Mouse (Mus musculus) cerebellum, postnatal 25 days (tissue): Measurements from ENCODE around the gene Pnkd.

Experiments used
- DNase-seq, 2 experiments: peaks; one replicate each; pipeline ENCODE4 v3.0.0; 2021; ENCODE audit warnings: mixed read lengths in 2 of 2

Gene Pnkd

DNA sequence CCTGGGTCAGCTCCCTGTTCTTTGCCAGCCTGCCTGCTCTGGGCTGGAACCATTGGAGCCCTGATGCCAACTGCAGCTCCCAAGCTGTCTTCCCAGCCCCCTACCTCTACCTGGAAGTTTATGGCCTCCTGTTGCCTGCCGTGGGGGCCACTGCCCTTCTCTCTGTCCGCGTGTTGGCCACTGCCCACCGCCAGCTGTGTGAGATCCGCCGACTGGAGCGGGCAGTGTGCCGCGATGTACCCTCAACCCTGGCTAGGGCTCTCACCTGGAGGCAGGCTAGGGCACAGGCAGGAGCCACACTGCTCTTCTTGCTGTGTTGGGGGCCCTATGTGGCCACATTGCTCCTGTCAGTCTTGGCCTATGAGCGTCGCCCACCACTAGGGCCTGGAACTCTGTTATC, 5.7 kb upstream of the Pnkd start:
- no peak for DNase-seq

GRCm38 (mm10) chr1:74280591-74281325, 4.0 kb upstream of the Pnkd start:
- DNase-seq, result no peak

DNA sequence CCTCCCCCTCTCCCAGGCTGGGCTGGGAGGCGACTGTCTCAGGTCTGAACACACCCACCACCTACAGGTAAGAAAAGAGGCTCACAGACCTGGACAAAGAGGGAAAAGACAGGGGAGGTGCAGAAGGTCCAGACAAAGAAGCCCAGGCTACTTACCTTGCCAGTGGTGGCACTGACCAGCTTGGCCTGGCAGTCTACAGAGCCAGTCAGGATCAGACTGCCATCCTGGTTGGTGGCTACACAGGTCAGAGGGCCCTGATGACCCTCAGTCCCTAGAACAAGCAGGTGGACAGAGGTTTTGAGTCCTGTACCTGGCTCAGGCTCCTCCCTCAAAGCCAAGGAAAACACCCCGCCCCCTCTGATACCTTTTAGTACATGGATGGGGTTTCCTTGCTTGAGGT, 3.4 kb upstream of the Pnkd start:
- no peak for DNase-seq

DNA sequence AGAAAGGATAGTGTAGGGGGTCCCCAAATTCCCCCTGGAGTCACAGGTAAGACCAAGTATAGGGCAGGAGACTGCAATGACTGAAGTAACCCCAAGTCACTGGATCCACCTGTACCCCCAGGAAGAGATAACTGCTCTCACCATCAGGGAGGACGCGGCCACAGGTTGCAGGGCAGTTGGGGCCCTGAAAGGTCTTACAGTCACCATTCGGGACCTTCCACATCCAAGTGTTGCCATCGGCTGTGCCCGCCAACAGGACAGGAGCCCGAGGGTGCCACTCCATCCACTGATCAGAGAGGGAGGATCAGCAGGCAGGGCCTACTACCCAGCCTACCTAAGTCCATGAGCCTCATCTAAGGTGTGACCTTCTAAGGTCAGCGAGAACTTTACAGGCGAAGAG, 2.8 kb upstream of the Pnkd start:
- DNase-seq, result no peak

- no peak for DNase-seq
Measured at GRCm38 (mm10) chr1:74282896-74283625, 1.7 kb upstream of the Pnkd start.

- DNase-seq, result peak in 1 of 2 experiments; percentile 70
Measured at GRCm38 (mm10) chr1:74283686-74284463, 855 bp upstream of the Pnkd start.

GRCm38 (mm10) chr1:74285212-74286010, 681 bp downstream of the Pnkd start:
- no peak for DNase-seq

DNA sequence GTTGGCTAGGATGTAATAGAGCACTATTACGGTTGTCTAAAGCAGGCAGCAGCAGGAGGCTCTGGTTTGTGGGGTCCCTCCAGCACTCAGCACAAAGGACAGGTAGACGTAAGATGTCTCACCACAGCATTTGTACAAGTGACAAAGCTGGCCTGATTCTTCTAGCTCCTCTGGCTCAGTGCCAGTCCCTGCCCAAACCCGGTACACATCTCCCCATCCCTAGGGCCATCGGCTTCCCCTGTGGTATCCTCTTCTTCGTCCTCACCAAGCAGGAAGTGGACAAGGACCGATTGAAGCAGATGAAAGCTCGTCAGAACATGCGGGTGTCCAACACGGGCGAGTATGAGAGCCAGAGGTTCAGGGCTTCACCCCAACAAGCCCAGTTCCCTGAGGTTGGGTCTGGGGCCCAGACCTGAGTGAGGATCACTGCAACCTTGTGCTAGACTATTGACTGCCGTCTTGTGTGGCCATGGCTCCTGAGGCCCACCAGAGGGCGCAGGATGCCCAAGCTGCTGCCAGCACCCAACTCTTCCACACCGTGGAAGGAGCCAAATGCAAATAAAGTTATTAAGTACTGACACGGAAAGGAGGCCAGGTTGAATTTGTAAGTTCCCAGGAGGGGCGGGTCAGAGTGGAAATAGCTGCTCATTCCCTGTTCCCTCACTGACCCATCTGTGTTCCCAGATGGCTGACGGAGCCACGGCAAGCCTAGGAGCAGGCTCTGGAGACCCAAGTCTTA, 2.3 kb downstream of the Pnkd start:
- DNase-seq, result peak in 1 of 2 experiments; percentile 48

GRCm38 (mm10) chr1:74288327-74288726, 3.6 kb downstream of the Pnkd start:
- DNase-seq, result no peak

DNA sequence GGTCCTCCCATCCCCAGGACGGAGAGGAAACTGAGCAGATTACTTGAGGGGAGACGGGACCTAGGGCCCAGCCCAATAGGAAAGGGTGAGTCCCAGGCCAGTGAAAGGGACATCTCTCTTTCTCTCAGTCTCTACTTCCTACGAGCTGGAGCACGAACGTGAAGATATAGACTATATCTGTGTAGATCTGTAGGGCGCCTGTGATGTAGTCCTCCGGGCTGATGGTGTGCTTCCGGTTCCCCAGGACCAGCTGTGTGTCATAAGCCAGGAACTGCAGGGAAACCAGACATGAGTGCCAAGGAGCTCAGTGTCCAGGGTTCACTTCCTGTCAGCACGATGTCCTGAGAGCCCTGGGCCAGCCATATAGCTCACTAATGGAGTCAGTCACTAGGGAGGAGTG, 4.5 kb downstream of the Pnkd start:
- DNase-seq, result no peak

GRCm38 (mm10) chr1:74289740-74290139, 5.0 kb downstream of the Pnkd start:
- DNase-seq, result no peak

DNA sequence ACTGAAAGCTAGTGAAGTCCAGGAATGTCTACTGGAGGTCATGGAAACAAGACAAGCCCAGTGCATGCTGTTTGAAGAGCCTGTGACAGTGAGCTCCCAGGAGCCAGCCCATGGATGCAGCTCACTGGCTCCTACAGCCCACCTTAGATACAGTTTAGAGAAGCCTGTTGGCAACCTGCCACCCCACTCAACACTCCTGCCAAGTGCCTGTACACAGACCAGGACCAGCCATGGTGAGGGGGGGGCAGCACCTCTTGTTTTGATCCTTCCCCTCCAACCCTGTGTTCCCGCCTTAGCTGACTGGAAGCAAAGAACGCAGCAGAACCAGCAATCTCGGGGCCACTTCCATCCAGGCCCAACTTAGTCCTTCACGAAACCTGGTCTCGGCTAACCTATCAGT, 5.4 kb downstream of the Pnkd start:
- peak in 1 of 2 experiments; percentile 65 for DNase-seq

- peak in 1 of 2 experiments; percentile 6 for DNase-seq
Measured at GRCm38 (mm10) chr1:74292331-74293020, 7.7 kb downstream of the Pnkd start.

DNA sequence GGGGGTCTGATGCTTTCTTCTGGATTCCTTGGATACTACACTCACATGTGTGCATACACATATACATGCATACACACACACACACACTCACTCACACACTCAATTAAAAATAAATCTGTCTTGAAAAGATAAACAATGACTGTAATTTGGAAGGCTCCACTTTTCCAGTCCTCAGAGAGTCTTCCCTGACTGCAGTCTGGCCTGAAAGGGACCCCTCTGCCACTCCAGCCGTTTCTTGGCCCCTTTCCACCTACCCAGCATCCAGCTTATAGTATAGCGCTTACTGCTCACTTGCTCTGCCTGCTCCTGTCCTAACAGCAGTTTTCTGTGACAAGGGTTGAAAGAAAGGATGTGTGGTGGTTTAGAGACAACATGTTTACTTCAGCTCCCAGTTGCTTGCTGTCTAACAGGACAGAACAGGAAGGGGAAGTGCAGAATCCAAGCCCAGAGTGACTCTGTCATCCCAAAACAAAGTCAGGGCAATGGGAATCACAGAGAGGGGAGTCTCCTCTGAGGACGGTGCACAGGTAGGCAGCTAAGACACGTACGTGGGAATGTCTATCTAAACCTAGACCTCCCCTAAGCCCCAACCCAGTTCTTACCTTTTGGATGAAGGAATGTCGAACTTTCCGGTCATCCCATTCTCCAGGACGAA, 8.7 kb downstream of the Pnkd start:
- peak in 1 of 2 experiments; percentile 8 for DNase-seq

GRCm38 (mm10) chr1:74294090-74294643, 9.4 kb downstream of the Pnkd start:
- DNase-seq, result peak in 1 of 2 experiments; percentile 17

- peak in 1 of 2 experiments; percentile 60 for DNase-seq
Measured at GRCm38 (mm10) chr1:74294733-74295455, 10.2 kb downstream of the Pnkd start.

DNA sequence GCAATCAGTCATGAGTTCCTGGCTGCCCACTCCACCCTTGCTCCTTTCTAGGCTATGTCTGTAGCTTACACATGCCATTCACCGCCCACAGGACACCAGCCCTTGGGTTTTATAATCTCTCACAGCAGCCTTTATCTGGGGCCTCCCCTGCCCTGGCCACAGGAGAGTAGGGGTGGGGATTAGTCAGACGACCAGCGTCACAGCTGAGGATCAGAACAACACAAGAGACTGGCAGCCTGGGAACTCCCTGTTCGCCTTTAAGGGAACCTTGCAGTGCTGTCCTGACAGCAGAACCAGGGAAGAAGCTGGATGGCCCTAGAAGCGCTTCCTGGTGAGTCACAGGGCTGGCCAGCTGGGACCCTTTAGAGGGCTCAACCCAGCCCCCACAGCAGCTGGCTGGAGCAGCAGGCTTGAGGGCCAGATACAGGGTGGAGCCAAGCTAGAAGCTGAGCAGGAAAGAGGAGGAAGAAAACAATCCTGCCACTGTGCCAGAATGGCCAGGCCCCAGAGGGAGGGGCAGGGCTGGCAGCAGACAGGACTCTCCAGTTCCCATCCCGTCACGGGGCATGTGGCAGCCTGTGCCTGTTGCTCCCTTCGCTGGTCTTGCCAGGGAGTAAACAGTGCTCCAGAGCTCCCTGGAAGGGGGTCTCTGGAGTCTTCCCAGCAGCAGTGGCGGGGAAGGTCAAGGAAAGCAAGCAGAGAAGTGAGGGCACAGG, 10.9 kb downstream of the Pnkd start:
- DNase-seq, result peak; percentile 82 to 87

GRCm38 (mm10) chr1:74296477-74296876, 11.7 kb downstream of the Pnkd start:
- DNase-seq, result peak in 1 of 2 experiments; percentile 41

DNA sequence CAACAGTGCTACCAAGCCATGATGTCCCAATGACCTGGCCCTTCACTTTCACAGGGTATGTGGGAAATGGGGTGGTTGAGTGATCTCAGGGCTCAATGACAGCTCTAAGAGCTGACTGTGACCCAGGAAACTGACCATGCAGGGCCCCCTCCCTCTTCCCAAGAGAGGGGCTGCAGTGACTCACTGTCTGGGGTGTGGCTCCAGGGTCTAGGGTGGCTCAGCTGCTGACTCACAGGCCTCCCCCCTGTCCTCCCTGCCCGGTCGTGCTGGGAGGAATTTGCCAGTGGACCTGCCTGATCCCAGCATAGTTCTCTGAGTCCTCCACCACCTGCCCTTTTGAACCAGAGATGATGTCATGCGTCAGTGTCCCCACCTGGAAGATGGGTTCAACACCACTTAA, 12.5 kb downstream of the Pnkd start:
- DNase-seq, result peak in 1 of 2 experiments; percentile 10
